Mouse (Mus musculus): Measurements from ENCODE around the gene Pou2f1. TPM values are rescaled to one million over a fixed set of nuclear protein-coding genes. Genes with fewer than 3 reads are reported as not detected.
A peak's percentile ranks its signal among the peaks of the same experiment; 100 is the strongest.

The Pou2f1 gene
- polyA plus RNA-seq, 1 experiment from 2014 or later, result 15.5 TPM

DNA sequence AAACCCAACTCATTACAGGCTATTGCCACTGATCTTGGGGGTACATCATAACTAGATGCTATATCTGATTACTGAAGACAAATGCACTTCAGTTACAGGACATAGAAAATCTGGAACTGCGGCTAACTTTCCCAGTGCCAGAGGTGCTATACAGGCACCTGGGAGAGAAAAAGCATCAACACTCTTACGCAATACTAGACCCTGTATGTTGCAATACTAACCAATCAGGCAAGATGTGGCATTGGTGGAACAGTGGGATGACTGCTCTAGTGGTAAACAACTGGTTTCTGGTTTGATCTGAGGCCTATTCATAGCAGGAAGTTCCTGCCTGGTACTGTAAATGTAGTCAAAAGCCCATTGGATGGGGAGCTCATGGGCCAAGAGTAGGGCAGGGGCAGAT is 123.7 kb downstream of the Pou2f1 start:
- Histone ChIP-seq H3K27me3 (replicated peaks; ENCODE audit: control insufficient read depth, insufficient read depth, low read length) (no peaks in the 10 kb centered on the region), H3K9me3 (ENCODE audit: control insufficient read depth, low read length) (no peaks in the 10 kb centered on the region), H3K9ac (ENCODE audit: low read depth, low read length) (no peak overlapping the region), H3K4me3 (ENCODE audit: low read depth, low read length) (no peak overlapping the region), H3K27ac (ENCODE audit: low read depth, low read length) (no peak overlapping the region), H3K36me3 (ENCODE audit: control insufficient read depth, insufficient read depth, low read length) (0 out of 2 replicates have a peak, but pooled peaks cover 2% of the 10 kb centered on the region), H3K4me2 (no peak overlapping the region), H3K4me1 (replicated peaks; ENCODE audit: control insufficient read depth, insufficient read depth, low read length) (no peaks in the 10 kb centered on the region; the same call in 1 of the 2 replicates)
- 96% methylated on average over 2 of the region's 2 CpGs for WGBS
- ATAC-seq (replicated peaks; ENCODE audit: low FRiP score) (no peak), DNase-seq (ENCODE audit: low spot score) (no peak)

DNA sequence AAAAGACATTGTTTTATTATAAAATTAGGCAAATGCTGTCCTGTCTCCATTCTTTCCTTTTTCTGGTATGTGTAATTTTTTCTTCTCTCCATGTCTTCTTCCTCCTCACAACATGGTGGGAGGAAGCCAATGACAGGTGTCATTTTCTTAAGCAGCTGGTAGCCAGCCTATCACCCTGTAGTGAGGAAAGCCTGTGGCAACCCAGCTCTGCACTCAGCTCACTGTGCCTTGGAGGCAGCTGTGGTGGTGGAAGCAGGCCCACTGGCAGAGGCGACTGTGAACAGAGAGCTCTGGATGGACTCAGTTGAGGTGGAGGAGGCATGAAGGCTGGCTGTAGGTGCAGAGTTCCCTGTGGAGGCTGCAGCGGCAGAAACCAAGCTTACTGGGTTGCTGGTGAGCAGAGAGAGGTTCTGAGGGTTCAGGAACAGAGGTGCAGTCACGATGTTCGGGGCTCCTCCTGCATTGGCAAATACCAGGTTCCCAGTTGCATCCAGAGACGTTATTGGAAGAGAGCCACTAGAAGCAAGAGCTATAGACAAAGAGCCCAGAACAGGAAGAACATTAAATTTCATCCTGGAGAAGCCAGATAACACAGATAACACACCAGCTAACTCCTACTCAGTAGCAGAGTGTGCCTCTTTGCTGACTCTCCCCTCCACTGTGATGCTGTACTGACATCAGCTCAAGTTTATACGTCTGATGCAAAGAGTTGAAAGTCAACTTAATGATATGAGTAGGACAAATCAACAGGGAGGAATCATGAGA is 126.8 kb downstream of the Pou2f1 start:
- no peaks in the 10 kb centered on the region for H3K9me3 ChIP-seq (ENCODE audit: control insufficient read depth, low read length)
- ATAC-seq (replicated peaks; ENCODE audit: low FRiP score) (peak; percentile 47; the same call in 1 of the 2 replicates), DNase-seq (ENCODE audit: low spot score) (no peak)
- H3K4me3 ChIP-seq (ENCODE audit: low read depth, low read length), result no peak overlapping the region
- H3K36me3 ChIP-seq (ENCODE audit: control insufficient read depth, insufficient read depth, low read length), result 0 out of 2 replicates have a peak, but pooled peaks cover 2% of the 10 kb centered on the region
- H3K4me1 ChIP-seq (replicated peaks; ENCODE audit: control insufficient read depth, insufficient read depth, low read length), result no peaks in the 10 kb centered on the region; the same call in 1 of the 2 replicates
- H3K27ac ChIP-seq (ENCODE audit: low read depth, low read length), result no peak overlapping the region
- H3K27me3 ChIP-seq (replicated peaks; ENCODE audit: control insufficient read depth, insufficient read depth, low read length), result no peaks in the 10 kb centered on the region
- H3K4me2 ChIP-seq, result no peak overlapping the region
- no peak overlapping the region for H3K9ac ChIP-seq (ENCODE audit: low read depth, low read length)
- 75% methylated on average over 6 of the region's 6 CpGs for WGBS

DNA sequence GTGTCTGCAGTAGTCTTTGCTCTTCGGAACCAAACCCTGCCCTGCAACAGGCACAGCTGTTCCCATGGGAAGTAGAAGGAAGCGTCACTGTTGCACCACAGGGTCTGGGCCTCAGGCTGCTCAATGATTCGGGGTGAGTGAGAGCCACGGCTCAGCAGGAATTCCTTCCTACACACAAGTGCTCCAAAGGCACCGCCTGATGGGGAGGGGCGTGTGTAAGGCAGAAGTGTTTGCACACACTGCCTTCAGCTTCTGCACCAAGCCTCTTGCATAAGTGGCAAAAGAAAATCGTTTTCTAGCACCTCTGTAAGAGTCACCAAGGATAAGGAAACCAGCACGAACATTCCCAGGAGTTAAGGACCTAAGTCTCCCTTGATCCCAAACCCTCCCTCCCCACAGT is 127.8 kb downstream of the Pou2f1 start:
- no peak overlapping the region for H3K4me2 ChIP-seq
- no peaks in the 10 kb centered on the region for H3K27me3 ChIP-seq (replicated peaks; ENCODE audit: control insufficient read depth, insufficient read depth, low read length)
- WGBS, result 60% methylated on average over 8 of the region's 8 CpGs
- no peak overlapping the region for H3K4me3 ChIP-seq (ENCODE audit: low read depth, low read length)
- H3K27ac ChIP-seq (ENCODE audit: low read depth, low read length), result no peak overlapping the region
- no peaks in the 10 kb centered on the region; the same call in 1 of the 2 replicates for H3K4me1 ChIP-seq (replicated peaks; ENCODE audit: control insufficient read depth, insufficient read depth, low read length)
- no peak for DNase-seq (ENCODE audit: low spot score)
- H3K9ac ChIP-seq (ENCODE audit: low read depth, low read length), result no peak overlapping the region
- H3K9me3 ChIP-seq (ENCODE audit: control insufficient read depth, low read length), result no peaks in the 10 kb centered on the region
- H3K36me3 ChIP-seq (ENCODE audit: control insufficient read depth, insufficient read depth, low read length), result no peaks in the 10 kb centered on the region
- ATAC-seq (replicated peaks; ENCODE audit: low FRiP score), result no peak; the same call in 1 of the 2 replicates

DNA sequence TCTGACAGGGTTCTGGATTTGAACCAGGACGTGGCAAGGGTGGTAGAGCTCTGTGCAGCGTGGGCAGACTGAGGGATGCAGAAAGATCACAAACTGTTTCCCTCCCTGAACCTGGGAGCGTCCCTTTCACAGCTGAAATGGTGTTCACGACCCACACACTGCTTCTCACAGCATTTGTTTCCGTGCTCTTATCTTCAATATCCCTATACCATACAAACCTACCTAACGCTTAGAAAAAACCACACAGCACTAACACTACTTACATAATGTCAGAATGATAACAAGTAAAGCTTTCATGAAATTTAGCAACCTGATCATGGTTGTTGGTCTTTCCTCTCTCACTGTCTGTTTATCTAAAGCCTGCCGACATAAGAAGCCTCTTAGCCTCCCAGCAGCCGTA is 133.8 kb downstream of the Pou2f1 start:
- H3K36me3 ChIP-seq (ENCODE audit: control insufficient read depth, insufficient read depth, low read length), result peaks cover 2% of the 10 kb centered on the region; the same call in 1 of the 2 replicates
- H3K9ac ChIP-seq (ENCODE audit: low read depth, low read length), result no peak overlapping the region
- no peaks in the 10 kb centered on the region for H3K27me3 ChIP-seq (replicated peaks; ENCODE audit: control insufficient read depth, insufficient read depth, low read length)
- no peak overlapping the region for H3K4me2 ChIP-seq
- ATAC-seq (replicated peaks; ENCODE audit: low FRiP score) (peak; percentile 20; the same call in 1 of the 2 replicates), DNase-seq (ENCODE audit: low spot score) (no peak)
- no peaks in the 10 kb centered on the region for H3K9me3 ChIP-seq (ENCODE audit: control insufficient read depth, low read length)
- H3K27ac ChIP-seq (ENCODE audit: low read depth, low read length), result no peak overlapping the region
- 73% methylated on average over 8 of the region's 8 CpGs for WGBS
- H3K4me3 ChIP-seq (ENCODE audit: low read depth, low read length), result no peak overlapping the region
- H3K4me1 ChIP-seq (replicated peaks; ENCODE audit: control insufficient read depth, insufficient read depth, low read length), result peaks cover 5% of the 10 kb centered on the region; the same call in 1 of the 2 replicates

DNA sequence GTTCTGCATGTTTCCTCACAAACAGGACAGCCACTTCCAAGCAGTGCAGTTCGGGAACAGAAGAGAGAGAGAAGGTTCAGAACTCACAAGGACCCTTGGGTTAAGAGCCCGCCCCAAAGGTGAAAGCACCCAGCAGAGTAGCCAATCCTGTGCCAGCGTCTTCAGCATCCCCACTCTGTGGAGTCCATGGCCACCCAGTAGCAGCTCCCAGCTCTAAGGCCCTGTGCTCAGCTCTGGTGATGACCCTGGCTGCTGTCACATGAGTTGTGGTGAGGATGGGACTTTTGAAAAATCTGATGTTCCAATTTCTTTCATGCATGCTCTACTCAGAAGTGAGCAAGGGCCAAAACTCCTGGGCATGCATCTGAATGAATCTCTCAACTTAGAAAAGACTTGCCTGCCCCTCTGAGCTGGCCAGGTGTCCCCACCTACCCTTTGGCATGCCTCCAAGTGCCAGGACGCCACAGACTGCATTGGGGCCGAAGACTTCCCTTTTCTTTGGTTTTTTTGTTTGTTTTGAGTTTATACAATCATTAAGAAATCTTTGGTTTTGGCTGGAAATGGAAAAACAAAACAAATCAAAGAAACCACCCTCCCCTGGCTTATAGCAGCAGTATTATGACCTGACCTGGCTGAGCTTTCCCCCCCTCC is 135.7 kb downstream of the Pou2f1 start:
- WGBS, result 81% methylated on average over 5 of the region's 5 CpGs
- no peak overlapping the region for H3K4me3 ChIP-seq (ENCODE audit: low read depth, low read length)
- DNase-seq (ENCODE audit: low spot score) (peak; percentile 27), ATAC-seq (replicated peaks; ENCODE audit: low FRiP score) (0 out of 2 replicates have a peak, but pooled peaks have one; percentile 7)
- no peaks in the 10 kb centered on the region for H3K9me3 ChIP-seq (ENCODE audit: control insufficient read depth, low read length)
- no peak overlapping the region for H3K9ac ChIP-seq (ENCODE audit: low read depth, low read length)
- H3K27me3 ChIP-seq (replicated peaks; ENCODE audit: control insufficient read depth, insufficient read depth, low read length), result no peaks in the 10 kb centered on the region
- no peak overlapping the region for H3K4me2 ChIP-seq
- peaks cover 2% of the 10 kb centered on the region; the same call in 1 of the 2 replicates for H3K36me3 ChIP-seq (ENCODE audit: control insufficient read depth, insufficient read depth, low read length)
- H3K4me1 ChIP-seq (replicated peaks; ENCODE audit: control insufficient read depth, insufficient read depth, low read length), result peaks cover 5% of the 10 kb centered on the region; the same call in 1 of the 2 replicates
- H3K27ac ChIP-seq (ENCODE audit: low read depth, low read length), result no peak overlapping the region

DNA sequence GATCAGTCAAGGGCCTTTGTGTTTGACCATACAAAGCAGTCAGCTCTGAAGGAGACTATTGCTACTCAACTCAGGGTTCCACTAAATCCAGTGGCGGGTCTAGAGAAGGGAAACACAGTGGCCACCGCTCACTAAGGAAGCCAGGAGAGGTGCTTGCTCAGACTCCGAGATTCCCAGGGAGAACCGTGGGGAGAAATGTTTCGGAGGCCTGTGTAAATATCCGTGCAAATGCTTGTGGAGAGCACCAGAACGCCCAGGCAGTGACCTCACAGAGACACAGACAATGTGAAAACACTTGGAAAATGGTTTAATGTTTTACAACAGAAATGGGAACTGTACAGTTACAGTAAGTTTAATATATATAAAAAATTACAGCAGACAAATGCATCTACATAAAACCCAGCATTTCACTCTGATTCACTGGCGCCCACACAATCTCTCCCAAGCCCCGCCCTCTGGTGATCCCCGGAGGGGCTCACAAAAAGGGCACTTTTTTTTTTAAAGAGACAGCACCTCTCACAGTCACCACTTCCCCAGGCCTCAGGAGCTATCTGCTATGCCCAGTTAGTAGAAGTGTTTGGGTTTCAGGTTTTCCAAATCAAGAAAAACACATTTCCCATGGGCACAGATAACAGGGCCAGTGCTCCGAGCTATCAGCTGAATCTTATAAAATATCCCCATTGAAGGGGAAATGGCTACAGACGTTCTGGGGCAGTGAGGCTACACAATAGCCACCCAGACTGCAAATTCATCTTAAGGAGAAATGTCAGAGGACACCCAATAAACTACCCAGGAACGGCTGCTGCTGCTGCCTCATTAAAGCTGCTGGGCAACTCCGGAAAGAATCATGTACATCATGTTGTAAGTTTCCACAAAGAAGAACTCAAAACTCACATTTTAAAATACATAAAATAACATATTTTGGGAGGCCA is 137.3 kb downstream of the Pou2f1 start:
- Histone ChIP-seq H3K27me3 (replicated peaks; ENCODE audit: control insufficient read depth, insufficient read depth, low read length) (no peaks in the 10 kb centered on the region), H3K36me3 (ENCODE audit: control insufficient read depth, insufficient read depth, low read length) (peaks cover 2% of the 10 kb centered on the region; the same call in 1 of the 2 replicates), H3K9me3 (ENCODE audit: control insufficient read depth, low read length) (no peaks in the 10 kb centered on the region), H3K27ac (ENCODE audit: low read depth, low read length) (no peak overlapping the region), H3K4me2 (no peak overlapping the region), H3K9ac (ENCODE audit: low read depth, low read length) (no peak overlapping the region), H3K4me1 (replicated peaks; ENCODE audit: control insufficient read depth, insufficient read depth, low read length) (peaks cover 5% of the 10 kb centered on the region; the same call in 1 of the 2 replicates), H3K4me3 (ENCODE audit: low read depth, low read length) (no peak overlapping the region)
- peak; percentile 46; the same call in 1 of the 2 replicates for ATAC-seq (replicated peaks; ENCODE audit: low FRiP score)
- DNase-seq (ENCODE audit: low spot score), result no peak
- 54% methylated on average over 14 of the region's 14 CpGs for WGBS

DNA sequence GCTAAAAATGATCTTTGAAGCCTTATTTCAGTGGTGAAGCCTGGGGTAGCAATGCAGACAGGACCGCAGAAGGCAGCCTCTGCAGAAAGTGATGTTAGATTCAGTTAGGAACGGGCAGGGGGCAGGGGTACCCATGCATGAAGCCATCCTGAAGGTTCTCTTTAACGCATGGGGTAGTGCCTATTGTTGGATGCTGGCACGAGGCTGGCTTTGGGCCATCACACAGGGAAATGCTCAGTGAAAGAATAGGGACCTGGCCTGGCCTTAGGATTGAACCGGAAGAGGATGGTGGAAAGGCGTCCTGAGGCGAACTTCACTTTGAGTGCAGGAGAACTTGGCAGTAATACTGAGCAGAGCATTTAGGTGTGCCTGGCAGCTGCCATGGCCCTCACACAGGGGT is 140.4 kb downstream of the Pou2f1 start:
- H3K36me3 ChIP-seq (ENCODE audit: control insufficient read depth, insufficient read depth, low read length), result peaks cover 2% of the 10 kb centered on the region; the same call in 1 of the 2 replicates
- no peak overlapping the region for H3K4me3 ChIP-seq (ENCODE audit: low read depth, low read length)
- no peak overlapping the region for H3K4me2 ChIP-seq

DNA sequence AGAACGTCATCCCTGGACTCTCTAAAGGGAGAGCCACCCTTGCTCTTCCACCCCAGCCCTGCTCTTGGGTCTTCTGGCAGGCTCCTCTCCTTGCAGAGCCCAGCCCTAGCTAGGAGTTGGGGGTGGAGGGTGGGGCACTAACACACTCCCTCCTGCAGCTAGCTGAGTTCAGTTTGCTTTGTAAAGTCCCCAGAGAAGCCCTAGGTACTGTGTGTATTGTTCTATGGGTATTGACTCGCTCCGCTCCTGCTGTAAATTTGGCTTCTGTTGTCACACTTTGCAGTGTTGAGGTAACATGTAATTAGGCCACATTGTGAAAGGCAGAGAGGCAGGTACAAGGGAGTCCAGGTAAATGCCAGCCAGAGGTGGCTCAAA is 141.3 kb downstream of the Pou2f1 start:
- no peak overlapping the region for H3K4me3 ChIP-seq (ENCODE audit: low read depth, low read length)
- DNase-seq (ENCODE audit: low spot score), result peak; percentile 28
- no peak overlapping the region for H3K4me2 ChIP-seq
- H3K27ac ChIP-seq (ENCODE audit: low read depth, low read length), result no peak overlapping the region
- H3K9me3 ChIP-seq (ENCODE audit: control insufficient read depth, low read length), result no peaks in the 10 kb centered on the region
- no peak overlapping the region for H3K9ac ChIP-seq (ENCODE audit: low read depth, low read length)
- WGBS, result 85% methylated on average over 3 of the region's 3 CpGs
- H3K27me3 ChIP-seq (replicated peaks; ENCODE audit: control insufficient read depth, insufficient read depth, low read length), result no peaks in the 10 kb centered on the region
- ATAC-seq (replicated peaks; ENCODE audit: low FRiP score), result no peak
- H3K36me3 ChIP-seq (ENCODE audit: control insufficient read depth, insufficient read depth, low read length), result no peaks in the 10 kb centered on the region
- H3K4me1 ChIP-seq (replicated peaks; ENCODE audit: control insufficient read depth, insufficient read depth, low read length), result peaks cover 3% of the 10 kb centered on the region; the same call in 1 of the 2 replicates

More for the DNA sequence above, 140.4 kb downstream of the Pou2f1 start:
- H3K9me3 ChIP-seq (ENCODE audit: control insufficient read depth, low read length), result no peaks in the 10 kb centered on the region
- 83% methylated on average over 7 of the region's 7 CpGs for WGBS
- H3K27me3 ChIP-seq (replicated peaks; ENCODE audit: control insufficient read depth, insufficient read depth, low read length), result no peaks in the 10 kb centered on the region
- peaks cover 3% of the 10 kb centered on the region; the same call in 1 of the 2 replicates for H3K4me1 ChIP-seq (replicated peaks; ENCODE audit: control insufficient read depth, insufficient read depth, low read length)
- H3K27ac ChIP-seq (ENCODE audit: low read depth, low read length), result no peak overlapping the region
- H3K9ac ChIP-seq (ENCODE audit: low read depth, low read length), result no peak overlapping the region
- DNase-seq (ENCODE audit: low spot score) (no peak), ATAC-seq (replicated peaks; ENCODE audit: low FRiP score) (no peak)

Measured in liver, embryonic 11.5 days (tissue).